Mouse (Mus musculus) left cerebral cortex, adult 18-20 months (tissue): ENCODE measurements around the gene Tmem235. TPM values are rescaled to one million over a fixed set of nuclear protein-coding genes. Genes with fewer than 3 reads are reported as not detected.
"Not testable (repeated sequence)": the region's sequence is repeated elsewhere in the genome, so short reads cannot be mapped to it uniquely, and the experiment has no call there.

Experiments used
- DNase-seq, 2 experiments: peaks; one replicate each; pipeline ENCODE4 v3.0.0; 2021 to 2022; ENCODE audit warnings: low spot score in 2 of 2, mixed read lengths in 1 of 2
- long read RNA-seq, 2 experiments: library from polyadenylated mRNA; stranded (forward); transcript quantifications; one replicate each; pipeline ENCODE4 v2.0.0; 2021
- total RNA-seq, 2 experiments: library from RNA; stranded (reverse); gene quantifications; 2 replicates each; pipeline ENCODE4 v1.2.3; 2021

The Tmem235 gene
- not detected for total RNA-seq
- long read RNA-seq, experiment 1: 0 reads
- long read RNA-seq, experiment 2: 0 reads

DNA sequence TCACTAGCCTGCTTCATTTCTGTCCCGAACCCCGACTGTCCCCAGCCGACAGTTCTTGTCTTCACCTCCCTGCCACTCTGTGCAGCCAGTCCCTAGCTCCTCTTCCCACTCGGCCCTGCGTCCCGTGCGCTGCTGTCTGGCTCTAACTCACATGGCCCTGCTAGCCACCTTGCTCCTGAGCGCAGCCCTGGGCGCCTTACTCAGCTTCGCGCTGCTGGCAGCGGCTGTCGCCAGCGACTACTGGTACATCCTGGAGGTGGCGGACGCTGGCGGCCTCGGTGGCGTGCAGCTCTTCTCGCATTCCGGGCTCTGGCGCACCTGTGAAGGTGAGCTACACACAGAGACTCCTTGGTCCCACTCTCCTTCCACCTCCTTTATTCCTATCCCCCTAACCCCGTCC, at the start of gene Tmem235:
TSS of gene Tmem235 (plus strand) at position 152 of the 400 bp plus-strand sequence.
- peak in 1 of 2 experiments; percentile 20 for DNase-seq

DNA sequence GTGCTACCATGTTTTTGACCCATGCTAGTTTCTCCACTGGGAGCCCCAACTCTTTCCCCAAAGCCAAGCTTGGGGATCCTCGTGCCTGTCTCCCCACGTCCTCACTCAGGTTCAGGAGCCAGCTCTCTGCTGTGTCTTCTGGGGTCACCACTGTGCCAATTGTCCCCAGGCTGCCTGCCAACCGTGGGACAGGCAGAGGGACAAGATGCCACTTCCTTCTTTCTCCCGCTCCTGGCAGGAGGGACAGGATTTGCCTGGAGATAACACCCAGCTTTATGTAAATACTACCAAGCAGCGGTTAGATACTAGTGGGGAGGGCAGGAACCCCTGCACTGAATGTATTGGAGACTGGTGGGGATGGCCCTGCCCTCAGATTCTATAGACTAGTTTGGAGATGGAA, 46.7 kb upstream of the Tmem235 start:
- DNase-seq: no peak

DNA sequence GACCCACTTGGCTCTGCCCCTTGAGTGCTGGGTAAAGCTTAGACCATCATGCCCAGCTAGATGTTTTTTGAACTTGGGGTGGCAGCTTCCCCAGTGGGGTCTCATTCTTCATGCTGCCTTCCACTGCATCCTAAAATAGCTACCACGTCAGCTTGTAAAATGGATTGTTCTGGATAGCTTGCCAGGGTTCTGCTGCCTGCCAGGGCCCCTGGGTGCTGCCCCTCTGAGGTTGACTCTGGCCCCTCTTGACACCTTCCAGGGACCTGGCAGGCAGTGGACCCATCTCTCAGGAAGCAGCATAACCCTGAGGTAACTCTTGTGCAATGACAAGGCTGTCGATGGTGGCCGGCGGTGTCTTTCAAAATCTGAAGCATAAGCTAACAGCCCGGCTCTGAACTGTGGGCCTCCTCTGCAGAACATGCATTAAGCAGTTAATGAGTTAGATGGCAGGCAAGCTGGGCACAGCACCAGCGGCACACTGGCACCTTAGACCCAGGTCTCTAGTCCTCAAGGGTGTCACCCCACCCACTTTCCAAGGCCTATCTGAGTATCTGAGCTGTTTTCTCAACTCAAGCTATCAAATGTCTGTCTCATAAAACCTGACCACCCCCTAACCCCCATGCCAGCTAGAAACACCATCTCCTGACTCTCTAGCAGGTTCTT, 45.7 kb upstream of the Tmem235 start:
- DNase-seq: no peak

DNA sequence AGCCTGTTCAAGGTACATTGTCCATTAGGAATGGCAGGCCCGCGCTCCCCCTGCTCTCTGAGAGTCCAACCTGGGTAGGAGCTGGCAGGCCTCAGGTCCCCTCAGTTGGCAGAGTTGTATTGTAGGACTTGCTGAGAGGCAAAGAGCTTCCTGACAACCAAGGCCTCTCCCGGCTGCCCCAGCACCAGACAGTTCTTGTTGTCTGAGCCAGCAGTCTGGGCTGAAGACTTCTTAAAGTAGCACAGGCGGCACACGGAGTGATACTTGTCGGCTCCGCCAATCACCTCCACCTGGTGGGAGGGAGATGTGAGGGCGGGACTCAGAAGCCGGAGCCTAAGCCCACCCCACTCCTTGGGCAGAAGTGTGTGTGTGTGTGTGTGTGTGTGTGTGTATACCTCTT, 44.7 kb upstream of the Tmem235 start:
- DNase-seq: not testable (repeated sequence)

DNA sequence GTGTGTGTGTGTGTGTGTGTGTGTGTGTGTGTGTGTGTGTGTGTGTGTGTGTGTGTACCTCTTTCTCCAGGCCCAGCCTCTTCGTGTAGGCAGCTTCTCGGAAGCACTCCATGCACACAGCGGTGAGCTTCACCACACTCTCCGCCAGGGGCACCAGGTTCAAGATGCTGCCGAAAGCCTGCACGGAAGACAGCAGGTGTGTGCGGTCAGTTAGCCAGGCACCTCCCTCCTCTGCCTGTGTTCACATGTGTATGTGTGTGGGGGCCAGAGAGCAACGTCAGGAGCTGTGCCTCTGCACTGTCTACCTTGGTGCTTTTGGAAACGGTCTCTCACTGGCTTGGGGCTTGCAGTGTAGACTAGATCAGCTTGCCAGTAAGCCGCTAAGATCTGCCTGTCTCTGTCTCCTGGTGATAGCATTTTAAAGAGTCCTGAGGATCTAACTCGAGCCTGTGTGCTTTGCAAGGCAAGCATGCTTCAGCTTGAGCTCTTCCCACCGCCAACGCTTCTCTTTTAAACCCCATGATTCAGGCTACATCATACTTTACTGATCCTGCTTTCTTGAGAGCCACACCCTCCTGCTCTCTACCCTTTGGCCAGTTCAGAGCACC, 44.1 kb upstream of the Tmem235 start:
- DNase-seq: no peak

DNA sequence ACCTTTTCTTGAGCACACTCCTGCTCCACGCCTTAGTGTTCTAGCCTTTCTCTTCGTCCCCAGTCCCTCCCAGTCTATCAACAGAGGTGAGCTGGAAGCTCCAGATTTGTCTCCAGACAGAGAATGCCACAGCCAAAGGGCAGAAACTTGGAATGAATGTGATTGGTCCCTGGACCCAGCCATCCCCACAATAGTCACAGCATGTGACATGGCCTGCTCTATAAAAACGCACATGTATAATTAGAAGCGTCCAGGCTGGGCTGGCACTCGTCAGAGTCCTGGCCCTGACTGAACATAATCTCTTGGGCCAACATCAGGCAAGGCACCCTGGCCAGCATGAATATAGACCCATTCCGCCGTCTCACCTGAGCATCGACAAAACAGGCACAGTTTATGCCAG, 41.5 kb upstream of the Tmem235 start:
- no peak for DNase-seq

DNA sequence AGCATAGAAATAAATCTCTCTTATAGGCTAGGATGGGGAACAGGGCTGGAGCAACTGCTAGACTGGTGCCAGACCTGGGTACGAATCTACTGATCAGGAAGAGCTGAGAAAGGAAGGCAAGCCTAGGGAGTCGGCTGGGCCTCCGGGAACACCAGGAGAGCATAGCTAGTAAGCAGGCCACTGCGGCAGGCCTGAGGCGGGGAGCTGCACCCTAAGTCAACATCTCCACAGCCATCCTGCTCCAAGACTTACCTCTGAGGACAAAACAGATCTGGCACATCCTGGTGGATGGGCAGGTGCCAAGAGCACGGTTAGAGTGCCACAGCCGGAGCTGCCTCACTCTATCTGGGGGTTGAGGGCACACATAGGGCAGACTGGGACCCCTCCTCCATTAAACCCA, 40.4 kb upstream of the Tmem235 start:
- no peak for DNase-seq

DNA sequence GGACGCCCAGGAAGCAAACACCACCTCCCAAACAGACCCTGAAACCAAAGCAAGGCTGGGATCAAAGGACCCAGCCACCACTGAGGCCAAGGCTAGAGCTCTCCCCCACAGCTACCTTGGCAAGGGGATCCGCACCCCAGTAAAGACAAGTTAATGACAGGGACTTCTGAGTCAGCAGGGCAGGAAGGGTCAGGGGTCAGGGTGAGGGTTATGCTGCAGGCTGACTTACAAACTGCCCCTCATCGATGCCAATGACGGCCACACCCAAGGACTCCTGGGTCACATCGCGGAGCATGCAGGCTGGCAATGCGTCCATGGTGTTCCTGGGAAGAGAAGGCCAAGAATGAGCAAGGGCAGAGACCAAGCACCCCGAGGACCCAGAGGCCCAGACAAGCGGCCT, 38.7 kb upstream of the Tmem235 start:
- DNase-seq: no peak

DNA sequence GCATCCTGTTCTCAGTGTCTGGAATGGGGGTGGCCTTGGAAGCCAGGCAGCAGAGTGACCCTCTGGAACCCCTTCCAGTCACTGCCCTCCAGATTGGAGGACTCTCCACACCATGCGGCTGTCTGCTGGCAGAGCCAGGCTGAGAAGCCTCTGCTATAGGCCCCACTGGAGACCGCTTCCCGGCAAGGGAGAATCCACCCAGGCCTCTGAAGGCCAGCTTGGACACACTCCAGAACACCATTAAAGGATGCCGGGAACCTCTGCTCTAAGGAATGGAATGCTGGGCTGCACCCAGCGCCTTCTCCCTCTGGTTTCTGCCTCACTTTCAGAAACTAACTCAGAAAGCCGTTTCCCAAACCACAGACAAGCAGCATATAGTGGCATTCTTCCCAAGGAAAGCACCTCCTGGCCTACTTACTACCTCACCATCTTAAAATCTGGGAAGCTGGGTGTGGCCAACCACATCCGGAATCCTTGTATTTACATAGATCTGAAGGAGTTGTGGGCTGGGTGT, 37.8 kb upstream of the Tmem235 start:
- no peak for DNase-seq

DNA sequence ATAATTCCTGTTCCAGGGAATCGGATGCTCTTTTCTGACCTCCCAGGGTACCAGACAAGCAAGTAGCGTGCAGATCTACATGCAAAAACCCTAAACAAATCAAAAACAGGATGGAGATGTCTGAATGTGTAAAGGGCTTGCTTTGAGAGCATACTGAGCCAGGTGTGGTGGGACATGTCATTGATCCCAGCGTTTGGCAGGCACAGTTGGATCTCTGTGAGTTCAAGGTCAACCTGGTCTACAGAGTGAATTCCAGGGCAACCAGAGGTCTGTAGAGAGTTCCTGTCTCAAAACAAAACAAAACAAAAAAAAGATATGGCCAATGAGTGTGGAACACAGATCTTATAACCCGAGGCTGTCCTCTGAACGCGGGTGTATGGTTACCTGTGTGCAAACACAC, 37.1 kb upstream of the Tmem235 start:
- DNase-seq: no peak

DNA sequence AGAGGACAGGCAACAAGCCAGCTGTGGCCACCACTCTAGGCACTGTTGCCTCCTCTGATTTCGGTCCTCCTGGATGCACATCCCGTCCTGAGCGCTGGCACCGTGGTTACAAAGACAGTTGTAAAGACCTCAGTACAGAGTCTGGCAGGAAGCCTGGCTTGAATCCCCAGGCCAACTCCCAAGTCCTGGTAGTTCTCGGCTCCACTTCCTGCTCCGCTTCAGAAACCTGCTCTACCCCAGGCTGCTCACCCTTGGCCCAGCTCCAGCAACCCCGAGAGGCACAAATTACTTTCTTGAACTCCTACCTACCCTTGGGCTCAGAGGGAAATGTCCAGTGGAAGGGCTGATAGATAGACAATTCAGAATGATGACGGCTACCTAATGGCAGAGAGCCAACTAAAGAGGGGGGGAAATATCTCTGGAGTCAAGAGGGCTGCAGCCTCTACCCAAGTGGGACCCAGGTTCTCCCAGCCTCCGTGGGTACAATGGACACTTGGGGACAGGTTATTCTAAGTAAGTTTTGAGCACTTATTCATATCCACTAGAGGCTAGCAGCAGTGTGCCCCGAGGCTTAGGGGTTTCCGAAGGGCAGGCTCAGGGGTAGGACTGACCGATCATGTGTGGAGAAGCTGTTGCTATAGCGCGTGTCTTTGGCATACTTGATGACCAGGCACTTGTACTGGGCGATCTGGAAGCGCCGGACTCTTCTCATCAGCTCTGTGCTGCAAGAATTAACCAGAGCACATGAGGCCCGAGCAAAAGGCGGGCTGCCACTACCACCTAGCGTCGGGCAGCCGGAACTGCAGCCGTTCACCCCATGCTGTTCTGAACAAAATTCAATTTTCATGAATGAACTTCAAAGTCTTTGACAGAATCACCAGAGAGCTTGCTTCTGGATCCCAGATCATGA, 36.2 kb upstream of the Tmem235 start:
- peak; percentile 82 to 85 for DNase-seq

DNA sequence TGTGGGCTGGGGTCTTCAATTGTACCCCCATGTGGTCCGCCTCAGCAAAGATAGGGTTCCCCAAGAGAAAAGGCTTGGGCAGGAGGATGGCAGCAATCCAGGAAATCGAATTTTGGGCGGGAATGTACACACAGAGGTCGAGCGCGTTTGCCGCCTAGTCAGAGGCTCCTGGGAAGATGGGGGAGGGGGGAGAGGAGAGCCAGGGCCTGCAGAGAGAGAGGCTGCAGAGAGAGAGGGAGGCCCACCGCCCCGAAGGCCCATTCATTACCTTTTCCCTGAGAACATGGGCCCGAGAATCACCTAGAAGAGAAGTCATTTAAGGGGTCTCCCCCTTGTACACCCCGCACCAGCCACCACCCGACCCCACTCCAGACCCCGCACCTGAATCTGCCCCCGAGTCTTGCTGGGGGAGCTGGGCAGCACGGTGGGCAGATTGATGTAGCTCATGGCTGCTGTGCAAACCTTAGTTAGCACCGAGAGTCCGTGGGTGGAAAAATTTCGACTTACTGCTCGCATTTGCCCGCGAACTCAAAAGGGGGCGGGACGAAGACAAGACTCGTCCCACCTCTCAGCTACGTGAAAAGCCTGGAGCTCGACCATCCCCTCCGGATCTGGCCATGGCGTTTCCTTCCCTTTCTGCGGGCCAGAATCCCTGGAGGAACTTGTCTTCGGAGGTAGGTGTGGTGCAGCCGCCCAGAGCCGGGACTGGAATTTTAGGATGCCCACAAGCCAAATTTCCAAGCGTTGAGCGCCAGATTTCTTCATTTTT, 35.0 kb upstream of the Tmem235 start, which contains the start of the genes Afmid and Tk1:
TSS of gene Afmid (plus strand) at position 592 of the 769 bp plus-strand sequence.
TSS of gene Tk1 (minus strand) at position 760 of the 769 bp plus-strand sequence.
- peak; percentile 31 to 45 for DNase-seq

DNA sequence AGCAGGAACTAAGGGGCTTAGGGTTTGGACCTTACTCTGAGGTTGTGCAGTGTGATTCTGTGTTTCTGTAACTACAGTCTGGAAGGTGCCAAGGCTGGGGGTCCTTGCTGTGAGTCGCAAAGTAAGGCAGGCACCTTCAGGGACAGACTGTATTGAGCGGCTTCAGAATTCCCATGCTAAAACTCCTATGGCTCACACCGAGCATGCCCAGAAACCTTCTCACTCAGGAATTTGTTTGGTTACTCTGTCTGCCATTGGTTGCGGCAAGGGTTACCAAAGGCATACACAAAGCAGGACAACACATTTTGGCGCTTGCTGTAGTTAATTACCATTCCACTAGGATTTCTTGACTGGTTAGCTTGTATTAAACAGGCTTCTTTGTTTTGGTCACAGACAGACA, 34.4 kb upstream of the Tmem235 start:
- DNase-seq: no peak

DNA sequence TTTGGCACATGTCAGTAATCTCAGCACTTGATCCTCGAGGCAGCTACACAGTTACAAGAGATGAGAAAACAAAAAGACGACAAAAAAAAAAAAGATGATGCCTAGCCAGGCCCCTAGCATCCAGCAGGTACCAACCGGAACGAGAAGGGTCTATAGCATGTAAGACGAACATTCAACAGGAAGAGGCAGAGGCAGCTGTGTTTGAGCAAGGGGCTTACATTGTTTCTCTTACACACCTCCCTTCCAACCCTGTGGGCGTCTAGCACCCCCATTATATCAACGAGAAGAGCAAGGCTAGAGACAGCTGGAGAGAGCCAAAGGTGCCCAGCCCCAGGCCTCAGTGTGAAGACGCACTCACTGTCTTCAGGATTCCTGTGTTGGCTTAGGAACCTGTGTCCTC, 33.6 kb upstream of the Tmem235 start:
- DNase-seq: no peak

DNA sequence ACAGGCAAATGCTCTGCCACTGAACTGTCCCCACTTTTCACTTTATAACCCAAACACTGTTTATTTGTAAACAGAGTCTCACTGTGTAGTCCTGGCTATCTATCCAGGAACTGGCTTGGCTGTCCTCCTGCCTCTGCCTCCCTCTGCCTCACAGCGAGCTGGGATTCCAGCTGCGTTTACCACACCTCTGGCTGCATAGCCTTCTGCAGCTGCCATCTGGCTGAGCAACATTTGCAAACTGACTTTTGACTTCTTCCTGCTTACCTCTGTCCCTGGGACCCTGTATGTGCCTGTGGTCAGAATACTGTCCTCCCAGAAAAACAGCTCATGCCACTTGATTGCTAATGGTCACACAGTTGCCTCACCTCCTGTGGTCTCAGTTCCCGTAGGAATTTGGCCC, 33.2 kb upstream of the Tmem235 start:
- DNase-seq: no peak

DNA sequence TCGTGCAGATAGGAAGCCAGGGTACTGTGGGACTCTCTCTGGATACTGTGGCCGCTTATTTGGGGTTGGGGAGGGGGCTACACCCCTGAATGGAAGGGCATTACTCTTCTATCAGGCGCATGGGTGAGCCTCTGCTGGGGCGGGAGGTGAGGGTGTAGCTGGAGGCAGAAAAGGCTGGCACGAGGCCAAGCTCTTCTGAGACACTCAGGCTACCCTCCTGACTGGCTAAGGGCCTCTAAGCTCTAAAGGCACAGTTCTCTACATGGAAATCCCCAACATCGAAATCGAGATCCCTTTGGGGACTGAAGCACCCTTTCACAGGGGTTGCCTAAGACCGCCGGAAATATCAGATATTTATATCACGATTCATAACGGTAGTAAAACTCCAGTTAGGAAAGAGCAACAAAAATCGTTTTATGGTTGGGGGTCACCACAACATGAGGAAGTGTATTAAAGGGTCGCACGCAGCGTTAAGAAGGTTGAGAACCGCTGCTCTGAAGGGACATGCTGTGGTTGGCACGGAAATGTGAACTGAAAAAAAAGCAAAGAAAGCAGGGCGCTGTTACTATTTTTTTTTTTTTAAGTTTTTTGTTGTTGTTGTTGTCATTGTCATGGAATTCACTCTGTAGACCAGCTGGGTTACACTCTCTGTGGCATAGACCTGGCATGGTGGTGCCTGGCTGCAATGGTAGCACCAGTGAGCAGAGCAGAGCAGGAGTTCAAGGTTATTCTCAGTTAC, 32.2 kb upstream of the Tmem235 start:
- no peak for DNase-seq

DNA sequence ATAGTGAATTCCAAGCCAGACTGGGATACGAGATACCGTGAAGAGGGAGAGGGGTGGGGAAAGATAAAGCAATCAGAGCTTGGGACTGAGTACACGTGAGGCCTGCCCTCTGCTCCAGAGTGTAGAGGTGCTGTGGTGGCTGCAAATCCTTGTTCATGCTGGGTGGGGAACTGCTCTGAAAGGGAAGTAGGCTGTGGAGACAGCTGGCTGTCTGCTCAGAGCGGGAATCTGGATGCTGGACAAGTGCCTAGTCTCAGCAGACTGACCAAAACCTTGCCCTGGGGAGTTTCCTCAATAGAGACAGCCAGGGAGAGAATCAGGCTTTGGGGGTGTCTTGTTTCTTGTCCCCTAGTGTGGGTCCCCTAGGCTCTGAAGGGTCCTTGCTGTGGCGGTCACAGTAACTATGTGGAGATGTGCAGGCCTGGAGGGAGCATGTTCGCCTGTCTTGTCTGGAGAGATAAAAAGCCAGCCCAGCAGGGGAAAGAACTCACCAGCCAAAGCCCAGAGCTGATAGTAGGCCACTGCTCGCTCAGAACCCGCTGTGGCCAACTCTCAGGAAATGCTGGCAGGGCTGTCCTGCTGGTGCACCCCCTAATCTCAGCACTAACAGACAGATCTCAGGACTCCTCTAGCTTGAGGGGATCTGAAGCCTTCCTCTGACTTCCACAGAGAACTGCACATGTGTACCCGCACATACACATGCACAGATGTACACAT, 31.5 kb upstream of the Tmem235 start:
- DNase-seq: no peak

DNA sequence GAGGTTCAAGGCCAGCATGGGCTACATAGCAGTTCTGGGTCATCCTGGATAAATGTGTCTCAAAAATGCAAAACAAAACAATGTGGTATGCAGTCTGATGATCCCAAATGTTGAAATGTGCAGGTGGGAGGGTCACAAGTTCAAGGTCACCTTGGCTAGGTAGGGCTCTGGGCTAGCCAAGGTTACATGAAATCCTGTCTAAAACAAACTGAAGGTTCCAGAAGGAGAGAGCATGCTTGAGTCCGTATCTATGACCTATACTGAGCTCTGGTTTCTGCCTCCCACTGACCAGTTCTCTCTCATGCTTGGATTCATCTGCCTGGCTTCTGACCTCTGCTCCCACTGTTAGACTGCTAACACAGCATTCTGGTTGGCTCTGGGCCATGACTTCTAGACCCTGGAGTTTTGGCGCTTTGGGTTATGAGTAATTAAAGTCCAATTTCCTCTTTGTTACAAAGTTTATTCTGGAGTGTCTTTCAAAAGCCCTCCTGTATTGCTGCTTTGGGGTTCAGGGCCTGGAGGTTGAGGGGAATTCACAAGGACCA, 30.8 kb upstream of the Tmem235 start:
- DNase-seq: no peak

DNA sequence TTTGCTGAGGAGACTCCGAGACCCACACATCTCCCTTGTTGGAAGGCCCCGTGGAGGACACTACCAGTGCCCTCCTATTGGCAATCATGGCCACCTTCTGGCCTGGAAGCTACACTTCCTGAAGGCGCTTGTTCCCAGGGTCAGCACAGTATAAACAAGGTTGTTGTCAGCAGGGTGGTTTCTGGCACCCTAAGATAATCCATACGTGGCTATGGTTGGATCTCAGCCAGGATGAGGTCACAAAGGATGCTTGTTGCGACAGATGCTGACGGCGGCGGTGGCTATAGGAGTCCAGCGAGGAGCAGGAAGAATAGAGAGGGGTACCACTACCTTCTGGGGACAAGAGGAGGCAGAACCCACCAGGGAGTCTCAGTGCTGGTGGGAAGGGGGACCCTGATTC, 30.2 kb upstream of the Tmem235 start:
- no peak for DNase-seq
